Mouse (Mus musculus) kidney, adult 2 months (tissue): ENCODE data around the gene Ascc1. TPM values are rescaled to one million over a fixed set of nuclear protein-coding genes. Genes with fewer than 3 reads are reported as not detected.
"Not testable (repeated sequence)": the region's sequence is repeated elsewhere in the genome, so short reads cannot be mapped to it uniquely, and the experiment has no call there.

Source experiments
- DNase-seq: peaks from one replicate; pipeline ENCODE4 v3.0.0; 2021
- H3K27ac ChIP-seq: fragments of 200-500 bp; 2 replicates; pipeline ENCODE4 v1.5.1; 2012; ENCODE audit warnings: low read depth, low read length, control low read depth, inconsistent platforms; ENCODE audit not compliant: insufficient read depth
- H3K27me3 ChIP-seq: fragments of 200-500 bp; replicated peaks from 2 replicates; pipeline ENCODE4 v1.6.1; 2012; ENCODE audit warnings: mild to moderate bottlenecking, moderate library complexity, low read length, inconsistent platforms; ENCODE audit not compliant: control insufficient read depth, insufficient read depth
- H3K36me3 ChIP-seq: fragments of 200-500 bp; 2 replicates; pipeline ENCODE4 v1.6.1; 2012; ENCODE audit warnings: mild to moderate bottlenecking, moderate library complexity, low read length, inconsistent platforms; ENCODE audit not compliant: control insufficient read depth, insufficient read depth
- H3K4me1 ChIP-seq: fragments of 200-500 bp; 2 replicates; pipeline ENCODE4 v1.6.1; 2011; ENCODE audit warnings: low read length; ENCODE audit not compliant: control insufficient read depth, insufficient read depth
- H3K4me3 ChIP-seq: fragments of 200-500 bp; 2 replicates; pipeline ENCODE4 v1.5.1; 2011; ENCODE audit warnings: mild to moderate bottlenecking, low read depth, low read length, control low read depth; ENCODE audit not compliant: insufficient read depth
- CTCF ChIP-seq: fragments of 200-500 bp; conservative IDR thresholded peaks from 2 replicates; pipeline ENCODE4 v1.5.1; 2011; ENCODE audit warnings: low read depth, mild to moderate bottlenecking, control low read depth, low read length, moderate library complexity, mixed read lengths; ENCODE audit not compliant: insufficient read depth, insufficient read length
- POLR2A ChIP-seq: fragments of 200-500 bp; IDR thresholded peaks from one replicate; pipeline ENCODE4 v1.6.1; 2011; ENCODE audit warnings: low read depth, low read length, control low read depth
- WGBS: fragments of 180-500 bp; shearing (Covaris S2); methylation state at CpG from one replicate; pipeline ENCODE4 v1.1.7; 2018; 5-methylcytosine and 5-hydroxymethylcytosine counted together
- polyA plus RNA-seq: library from polyadenylated mRNA; depleted of rRNA; stranded (reverse); fragments of >200 nt; gene quantifications from 2 replicates; pipeline ENCODE4 v1.2.3, GENCODE M21; 2012; rRNA removed

Ascc1 gene
- polyA plus RNA-seq, 1 experiment, result 132 TPM

- TF ChIP-seq POLR2A (no peak), CTCF (no peak)
- H3K4me1 ChIP-seq, result no peaks in the 10 kb centered on the region
- H3K4me3 ChIP-seq, result no peak overlapping the region
- no peaks in the 10 kb centered on the region for H3K27me3 ChIP-seq
- WGBS, result 93% methylated on average over 4 of the region's 4 CpGs
- H3K36me3 ChIP-seq, result no peaks in the 10 kb centered on the region
- no peak for DNase-seq
- H3K27ac ChIP-seq, result no peak overlapping the region
These were observed 138.1 kb downstream of the Ascc1 start for GRCm38 (mm10) chr10:60140751-60141150.

DNA sequence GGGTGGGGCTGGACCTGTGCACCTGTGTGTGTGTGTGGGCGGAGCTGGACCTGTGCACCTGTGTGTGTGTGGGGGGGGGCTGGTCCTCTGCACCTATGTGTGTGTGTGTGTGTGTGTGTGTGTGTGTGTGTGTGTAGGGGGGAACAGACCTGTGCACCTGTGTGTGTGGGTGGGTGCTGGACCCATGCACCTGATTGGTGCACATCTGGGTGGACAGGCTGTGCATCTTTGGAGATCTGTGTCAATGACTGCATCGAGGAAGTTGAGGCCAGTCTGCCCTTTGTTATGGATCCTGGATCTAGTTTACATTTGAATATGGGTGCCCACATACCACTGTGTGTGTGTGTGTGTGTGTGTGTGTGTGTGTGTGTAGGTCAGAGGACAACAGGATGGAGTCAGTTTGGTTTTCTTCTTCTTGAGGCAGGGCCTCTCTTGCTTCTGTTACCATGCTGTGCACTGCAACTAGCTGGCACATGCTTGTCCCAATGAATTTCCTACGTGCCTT lies 139.1 kb downstream of the Ascc1 start:
- DNase-seq, result no peak
- no peak for TF ChIP-seq POLR2A
- TF ChIP-seq CTCF, result no peak
- Histone ChIP-seq H3K27ac (no peak overlapping the region), H3K4me1 (no peaks in the 10 kb centered on the region), H3K36me3 (no peaks in the 10 kb centered on the region), H3K27me3 (no peaks in the 10 kb centered on the region), H3K4me3 (no peak overlapping the region)
- WGBS, result 98% methylated on average over 3 of the region's 3 CpGs

- not testable (repeated sequence) for H3K36me3 ChIP-seq, H3K27ac ChIP-seq, H3K27me3 ChIP-seq, H3K4me3 ChIP-seq, H3K4me1 ChIP-seq
- peak; percentile 4 for DNase-seq
- 71% methylated on average over 10 of the region's 10 CpGs for WGBS
These were observed 145.0 kb downstream of the Ascc1 start for GRCm38 (mm10) chr10:60147510-60148047.

- H3K4me3 ChIP-seq, result no peak overlapping the region
- H3K36me3 ChIP-seq, result no peaks in the 10 kb centered on the region
- peak; percentile 79 for DNase-seq
- H3K4me1 ChIP-seq, result no peaks in the 10 kb centered on the region
- peak; percentile 93 for TF ChIP-seq CTCF
- no peak for TF ChIP-seq POLR2A
- H3K27ac ChIP-seq, result no peak overlapping the region
- no peaks in the 10 kb centered on the region for H3K27me3 ChIP-seq
- WGBS, result 3% methylated on average over 5 of the region's 5 CpGs
These were observed 145.5 kb downstream of the Ascc1 start for GRCm38 (mm10) chr10:60148087-60148486.

Other genes with a start within 250 kb of the Ascc1 start
- 85.8 and 87.3 TPM in 2 replicates for gene Dnajb12, start 123.2 kb upstream of the Ascc1 start, polyA plus RNA-seq
- 21.1 and 21.6 TPM in 2 replicates for gene Ddit4, start 51.0 kb upstream of the Ascc1 start, polyA plus RNA-seq
- 84.8 and 100 TPM in 2 replicates for gene Anapc16, start 330 bp downstream of the Ascc1 start, polyA plus RNA-seq
- gene Spock2, start 103.4 kb downstream of the Ascc1 start, polyA plus RNA-seq, result 1.7 and 2.3 TPM in 2 replicates
- 3.6 and 4.3 TPM in 2 replicates for gene Chst3, start 216.5 kb downstream of the Ascc1 start, polyA plus RNA-seq